Mouse (Mus musculus): ENCODE data around the gene Aif1. TPM values are rescaled to one million over a fixed set of nuclear protein-coding genes. Genes with fewer than 3 reads are reported as not detected.

Gene Aif1
- polyA plus RNA-seq, 2 experiments = 8.1 to 20.7 TPM

- ATAC-seq (ENCODE audit: insufficient read depth) = no peak
- 86% methylated on average over 7 of the region's 7 CpGs for WGBS (ENCODE audit: insufficient replicate concordance)
- H3K36me3 ChIP-seq (replicated peaks; ENCODE audit: control insufficient read depth, insufficient read depth, low read depth) = peaks cover 76% of the 10 kb centered on the region
- H3K9ac ChIP-seq (replicated peaks) = no peak overlapping the region
- no peak overlapping the region for H3K4me3 ChIP-seq (ENCODE audit: insufficient read depth in 1 of 2, low read depth in 2 of 2, low read length in 2 of 2)
- H3K27ac ChIP-seq = no peak overlapping the region
- H3K4me2 ChIP-seq (ENCODE audit: low read depth) = no peak overlapping the region
- no peak for DNase-seq (ENCODE audit: low read depth in 3 of 3, low spot score in 3 of 3)
- H3K27me3 ChIP-seq (ENCODE audit: control insufficient read depth, insufficient read depth, low read length) = no peaks in the 10 kb centered on the region
- peaks cover 0 to 11% of the 10 kb centered on the region in 2 experiments; a peak in 3 of 4 replicates for H3K4me1 ChIP-seq (replicated peaks; ENCODE audit: control insufficient read depth in 2 of 2, insufficient read depth in 2 of 2, low read length in 1 of 2)
- TF ChIP-seq EP300 (IDR thresholded peaks at IDR 0.05; ENCODE audit: low read depth) = no peak
- TF ChIP-seq CTCF (IDR thresholded peaks at IDR 0.05; ENCODE audit: low read depth) = no peak
- H3K9me3 ChIP-seq (ENCODE audit: control insufficient read depth, low read length) = no peaks in the 10 kb centered on the region
Measured at GRCm38 (mm10) chr17:35159638-35160037, 16.2 kb downstream of the Aif1 start.

GRCm38 (mm10) chr17:35158850-35159593 lies 16.8 kb downstream of the Aif1 start:
- ATAC-seq (ENCODE audit: insufficient read depth) = no peak
- Histone ChIP-seq H3K4me1 (replicated peaks; ENCODE audit: control insufficient read depth in 2 of 2, insufficient read depth in 2 of 2, low read length in 1 of 2) (peaks cover 0 to 11% of the 10 kb centered on the region in 2 experiments; a peak in 3 of 4 replicates), H3K27ac (no peak overlapping the region), H3K9me3 (ENCODE audit: control insufficient read depth, low read length) (no peaks in the 10 kb centered on the region), H3K4me3 (ENCODE audit: insufficient read depth in 1 of 2, low read depth in 2 of 2, low read length in 2 of 2) (no peak overlapping the region), H3K9ac (replicated peaks) (no peak overlapping the region), H3K27me3 (ENCODE audit: control insufficient read depth, insufficient read depth, low read length) (no peaks in the 10 kb centered on the region), H3K36me3 (replicated peaks; ENCODE audit: control insufficient read depth, insufficient read depth, low read depth) (peaks cover 83% of the 10 kb centered on the region), H3K4me2 (ENCODE audit: low read depth) (no peak overlapping the region)
- no peak for DNase-seq (ENCODE audit: low read depth in 3 of 3, low spot score in 3 of 3)
- 87% methylated on average over 16 of the region's 16 CpGs for WGBS (ENCODE audit: insufficient replicate concordance)
- TF ChIP-seq CTCF (IDR thresholded peaks at IDR 0.05; ENCODE audit: low read depth) = no peak
- no peak for TF ChIP-seq EP300 (IDR thresholded peaks at IDR 0.05; ENCODE audit: low read depth)

- no peak for DNase-seq (ENCODE audit: low read depth in 3 of 3, low spot score in 3 of 3)
- no peak for ATAC-seq (ENCODE audit: insufficient read depth)
- Histone ChIP-seq H3K36me3 (replicated peaks; ENCODE audit: control insufficient read depth, insufficient read depth, low read depth) (peaks cover 96% of the 10 kb centered on the region), H3K9ac (replicated peaks) (no peak overlapping the region), H3K27me3 (ENCODE audit: control insufficient read depth, insufficient read depth, low read length) (no peaks in the 10 kb centered on the region), H3K27ac (no peak overlapping the region), H3K9me3 (ENCODE audit: control insufficient read depth, low read length) (no peaks in the 10 kb centered on the region), H3K4me1 (replicated peaks; ENCODE audit: control insufficient read depth in 2 of 2, insufficient read depth in 2 of 2, low read length in 1 of 2) (peaks cover 0 to 7% of the 10 kb centered on the region in 2 experiments; a peak in 3 of 4 replicates), H3K4me2 (ENCODE audit: low read depth) (no peak overlapping the region), H3K4me3 (ENCODE audit: insufficient read depth in 1 of 2, low read depth in 2 of 2, low read length in 2 of 2) (no peak overlapping the region)
- WGBS (ENCODE audit: insufficient replicate concordance) = 91% methylated on average over 8 of the region's 8 CpGs
- TF ChIP-seq EP300 (IDR thresholded peaks at IDR 0.05; ENCODE audit: low read depth) (no peak), CTCF (IDR thresholded peaks at IDR 0.05; ENCODE audit: low read depth) (no peak)
Measured at GRCm38 (mm10) chr17:35157661-35158175, 18.1 kb downstream of the Aif1 start.

GRCm38 (mm10) chr17:35157254-35157653 lies 18.6 kb downstream of the Aif1 start:
- H3K9ac ChIP-seq (replicated peaks) = no peak overlapping the region
- DNase-seq (ENCODE audit: low read depth in 3 of 3, low spot score in 3 of 3) (no peak), ATAC-seq (ENCODE audit: insufficient read depth) (no peak)
- no peak for TF ChIP-seq CTCF (IDR thresholded peaks at IDR 0.05; ENCODE audit: low read depth)
- TF ChIP-seq EP300 (IDR thresholded peaks at IDR 0.05; ENCODE audit: low read depth) = no peak
- H3K27me3 ChIP-seq (ENCODE audit: control insufficient read depth, insufficient read depth, low read length) = no peaks in the 10 kb centered on the region
- H3K27ac ChIP-seq = no peak overlapping the region
- 87% methylated on average over 8 of the region's 8 CpGs for WGBS (ENCODE audit: insufficient replicate concordance)
- no peak overlapping the region for H3K4me3 ChIP-seq (ENCODE audit: insufficient read depth in 1 of 2, low read depth in 2 of 2, low read length in 2 of 2)
- no peaks in the 10 kb centered on the region for H3K9me3 ChIP-seq (ENCODE audit: control insufficient read depth, low read length)
- H3K36me3 ChIP-seq (replicated peaks; ENCODE audit: control insufficient read depth, insufficient read depth, low read depth) = peaks cover 99% of the 10 kb centered on the region
- H3K4me2 ChIP-seq (ENCODE audit: low read depth) = no peak overlapping the region
- peaks cover 0 to 3% of the 10 kb centered on the region in 2 experiments; a peak in 1 of 4 replicates for H3K4me1 ChIP-seq (replicated peaks; ENCODE audit: control insufficient read depth in 2 of 2, insufficient read depth in 2 of 2, low read length in 1 of 2)

- Histone ChIP-seq H3K9ac (replicated peaks) (no peak overlapping the region), H3K27me3 (ENCODE audit: control insufficient read depth, insufficient read depth, low read length) (no peaks in the 10 kb centered on the region), H3K36me3 (replicated peaks; ENCODE audit: control insufficient read depth, insufficient read depth, low read depth) (peaks cover 99% of the 10 kb centered on the region), H3K9me3 (ENCODE audit: control insufficient read depth, low read length) (no peaks in the 10 kb centered on the region), H3K4me2 (ENCODE audit: low read depth) (no peak overlapping the region), H3K4me1 (replicated peaks; ENCODE audit: control insufficient read depth in 2 of 2, insufficient read depth in 2 of 2, low read length in 1 of 2) (no peaks in the 10 kb centered on the region), H3K27ac (no peak overlapping the region), H3K4me3 (ENCODE audit: insufficient read depth in 1 of 2, low read depth in 2 of 2, low read length in 2 of 2) (no peak overlapping the region)
- WGBS (ENCODE audit: insufficient replicate concordance) = 87% methylated on average over 33 of the region's 33 CpGs
- TF ChIP-seq CTCF (IDR thresholded peaks at IDR 0.05; ENCODE audit: low read depth) (no peak), EP300 (IDR thresholded peaks at IDR 0.05; ENCODE audit: low read depth) (no peak)
- DNase-seq (ENCODE audit: low read depth in 3 of 3, low spot score in 3 of 3) = no peak
- no peak for ATAC-seq (ENCODE audit: insufficient read depth)
Measured at GRCm38 (mm10) chr17:35156461-35157200, 19.2 kb downstream of the Aif1 start.
